Mouse (Mus musculus): ENCODE results near the gene Gm13030.
"Not testable (repeated sequence)": the region's sequence is repeated elsewhere in the genome, so short reads cannot be mapped to it uniquely, and the experiment has no call there.

Gene Gm13030

GRCm38 (mm10) chr4:138873864-138874263 lies at the start of gene Gm13030:
Gene Gm13030, minus strand, starts transcription at chr4:138873964.
- no peak for DNase-seq

- peak; percentile 93 for DNase-seq
These were observed 48.3 kb upstream of the Gm13030 start for GRCm38 (mm10) chr4:138922131-138922459.

- no peak for DNase-seq
These were observed 47.7 kb upstream of the Gm13030 start for GRCm38 (mm10) chr4:138921254-138922130.

GRCm38 (mm10) chr4:138917282-138917681 lies 43.5 kb upstream of the Gm13030 start:
- no peak for DNase-seq

GRCm38 (mm10) chr4:138913797-138914196 lies 40.0 kb upstream of the Gm13030 start, which contains the start of gene Otud3:
Gene Otud3, minus strand, starts transcription at chr4:138913945.
- DNase-seq, result peak; percentile 97

- DNase-seq, result no peak
These were observed 39.5 kb upstream of the Gm13030 start for GRCm38 (mm10) chr4:138913141-138913787.

GRCm38 (mm10) chr4:138905624-138906337 lies 32.0 kb upstream of the Gm13030 start:
- DNase-seq, result no peak

- no peak for DNase-seq
These were observed 25.6 kb upstream of the Gm13030 start for GRCm38 (mm10) chr4:138899361-138899760.

GRCm38 (mm10) chr4:138893789-138894188 lies 20.0 kb upstream of the Gm13030 start:
- not testable (repeated sequence) for DNase-seq

GRCm38 (mm10) chr4:138892655-138893054 lies 18.9 kb upstream of the Gm13030 start:
- no peak for DNase-seq

GRCm38 (mm10) chr4:138889635-138890034 lies 15.9 kb upstream of the Gm13030 start:
- no peak for DNase-seq

GRCm38 (mm10) chr4:138889165-138889564 lies 15.4 kb upstream of the Gm13030 start:
- DNase-seq, result no peak

- peak; percentile 76 for DNase-seq
These were observed 10.5 kb upstream of the Gm13030 start for GRCm38 (mm10) chr4:138884261-138884660.

- no peak for DNase-seq
These were observed 8.4 kb upstream of the Gm13030 start for GRCm38 (mm10) chr4:138882179-138882578.

GRCm38 (mm10) chr4:138880811-138881584 lies 7.2 kb upstream of the Gm13030 start:
- DNase-seq, result no peak

- DNase-seq, result no peak
These were observed 6.0 kb upstream of the Gm13030 start for GRCm38 (mm10) chr4:138879808-138880207.

GRCm38 (mm10) chr4:138878783-138879182 lies 5.0 kb upstream of the Gm13030 start:
- DNase-seq, result no peak

GRCm38 (mm10) chr4:138877731-138878130 lies 4.0 kb upstream of the Gm13030 start, which contains the start of gene Pla2g2e:
Gene Pla2g2e, plus strand, starts transcription at chr4:138877942.
- DNase-seq, result no peak

- no peak for DNase-seq
These were observed 2.2 kb upstream of the Gm13030 start for GRCm38 (mm10) chr4:138875986-138876385.

GRCm38 (mm10) chr4:138875275-138875674 lies 1.5 kb upstream of the Gm13030 start:
- not testable (repeated sequence) for DNase-seq

- no peak for DNase-seq
These were observed 5.1 kb downstream of the Gm13030 start for GRCm38 (mm10) chr4:138868666-138869065.

- peak; percentile 52 for DNase-seq
These were observed 7.4 kb downstream of the Gm13030 start for GRCm38 (mm10) chr4:138866413-138866812.

GRCm38 (mm10) chr4:138865991-138866390 lies 7.8 kb downstream of the Gm13030 start:
- DNase-seq, result no peak

All from layer of hippocampus, adult 9-11 months (tissue).